Mouse (Mus musculus) adrenal gland, postnatal 14 days (tissue): ENCODE data around the gene Siah1a. TPM values are rescaled to one million over a fixed set of nuclear protein-coding genes. Genes with fewer than 3 reads are reported as not detected.

Source experiments
- DNase-seq: peaks from one replicate; pipeline ENCODE4 v3.0.0; 2021; ENCODE audit warnings: mixed read lengths
- long read RNA-seq, 2 experiments: library from polyadenylated mRNA; stranded (forward); transcript quantifications; one replicate each; pipeline ENCODE4 v2.0.0; 2021
- total RNA-seq: library from RNA; stranded (reverse); gene quantifications from 2 replicates; pipeline ENCODE4 v1.2.3, GENCODE M21; 2021

Gene Siah1a
- total RNA-seq: 19.4 and 20.2 TPM in 2 replicates
- long read RNA-seq, experiment 1, transcript Siah1a-201 (2 exons, 1,968 nt): major isoform, 59 of 62 reads
- long read RNA-seq, experiment 1, partial matches to known transcripts: 0 of 62 reads
- long read RNA-seq, experiment 1, other reads (novel, unspliced or antisense): 3 of 62 reads
- long read RNA-seq, experiment 2, transcript Siah1a-201 (2 exons, 1,968 nt): major isoform, 36 of 40 reads
- long read RNA-seq, experiment 2, partial matches to known transcripts: 1 of 40 reads
- long read RNA-seq, experiment 2, other reads (novel, unspliced or antisense): 3 of 40 reads

GRCm38 (mm10) chr8:86745221-86745934 is at the start of gene Siah1a, which contains the start of gene Gm10638:
TSS of gene Siah1a (minus strand) at chr8:86745934.
TSS of gene Gm10638 (plus strand) at chr8:86745699.
- peak; percentile 78 for DNase-seq

- DNase-seq: no peak
Observed at GRCm38 (mm10) chr8:86794716-86795115, 49.0 kb upstream of the Siah1a start.

GRCm38 (mm10) chr8:86791542-86791941 is 45.8 kb upstream of the Siah1a start:
- DNase-seq: no peak

- no peak for DNase-seq
Observed at GRCm38 (mm10) chr8:86789576-86789975, 43.8 kb upstream of the Siah1a start.

- peak; percentile 58 for DNase-seq
Observed at GRCm38 (mm10) chr8:86787891-86788420, 42.2 kb upstream of the Siah1a start.

GRCm38 (mm10) chr8:86786498-86786897 is 40.8 kb upstream of the Siah1a start:
- no peak for DNase-seq

GRCm38 (mm10) chr8:86781094-86781493 is 35.4 kb upstream of the Siah1a start:
- DNase-seq: no peak

GRCm38 (mm10) chr8:86779207-86779606 is 33.5 kb upstream of the Siah1a start:
- no peak for DNase-seq

GRCm38 (mm10) chr8:86769945-86770715 is 24.4 kb upstream of the Siah1a start:
- DNase-seq: peak; percentile 38

- DNase-seq: peak; percentile 89
Observed at GRCm38 (mm10) chr8:86768499-86768898, 22.8 kb upstream of the Siah1a start.

GRCm38 (mm10) chr8:86766548-86767211 is 20.9 kb upstream of the Siah1a start:
- DNase-seq: peak; percentile 47

- DNase-seq: no peak
Observed at GRCm38 (mm10) chr8:86765669-86766068, 19.9 kb upstream of the Siah1a start.

GRCm38 (mm10) chr8:86765155-86765554 is 19.4 kb upstream of the Siah1a start:
- DNase-seq: no peak

GRCm38 (mm10) chr8:86762806-86763205 is 17.1 kb upstream of the Siah1a start:
- DNase-seq: no peak

GRCm38 (mm10) chr8:86760746-86761145 is 15.0 kb upstream of the Siah1a start:
- no peak for DNase-seq

- no peak for DNase-seq
Observed at GRCm38 (mm10) chr8:86759090-86759491, 13.4 kb upstream of the Siah1a start.

GRCm38 (mm10) chr8:86758651-86759050 is 12.9 kb upstream of the Siah1a start:
- DNase-seq: no peak

GRCm38 (mm10) chr8:86756948-86757733 is 11.4 kb upstream of the Siah1a start:
- DNase-seq: peak; percentile 36

GRCm38 (mm10) chr8:86749842-86750241 is 4.1 kb upstream of the Siah1a start:
- peak; percentile 63 for DNase-seq

- peak; percentile 57 for DNase-seq
Observed at GRCm38 (mm10) chr8:86746511-86746910, 777 bp upstream of the Siah1a start.

GRCm38 (mm10) chr8:86745935-86746441 is 254 bp upstream of the Siah1a start:
- peak; percentile 98 for DNase-seq
